Mouse (Mus musculus) liver, embryonic 11.5 days (tissue): ENCODE data around the gene Jsrp1. TPM values are rescaled to one million over a fixed set of nuclear protein-coding genes. Genes with fewer than 3 reads are reported as not detected.

ENCODE experiments used
- ATAC-seq: fragments of 200-750 bp; cut with Nextera tagmentation; replicated peaks from 2 replicates; pipeline ENCODE4 v1.8.0; 2017; ENCODE audit warnings: moderate number of reproducible peaks, mild to moderate bottlenecking, moderate TSS enrichment, moderate library complexity; ENCODE audit not compliant: low FRiP score
- DNase-seq: peaks from one replicate; pipeline ENCODE4 v3.0.0-alpha.2; 2017; ENCODE audit warnings: low spot score
- H3K27ac ChIP-seq: fragments of 300-500 bp; sonication (generic); 2 replicates; pipeline ENCODE4 v1.5.1; 2014; ENCODE audit warnings: mild to moderate bottlenecking, low read depth, low read length, control low read depth
- H3K27me3 ChIP-seq: fragments of 300-500 bp; sonication (generic); replicated peaks from 2 replicates; pipeline ENCODE4 v1.6.1; 2014; ENCODE audit warnings: low read length, mixed read lengths; ENCODE audit not compliant: control insufficient read depth, insufficient read depth
- H3K36me3 ChIP-seq: fragments of 300-500 bp; sonication (generic); 2 replicates; pipeline ENCODE4 v1.6.1; 2014; ENCODE audit warnings: mild to moderate bottlenecking, low read length, moderate library complexity, mixed read lengths; ENCODE audit not compliant: control insufficient read depth, insufficient read depth
- H3K4me1 ChIP-seq: fragments of 300-500 bp; sonication (generic); replicated peaks from 2 replicates; pipeline ENCODE4 v1.6.1; 2014; ENCODE audit warnings: low read length, mixed read lengths; ENCODE audit not compliant: control insufficient read depth, insufficient read depth
- H3K4me2 ChIP-seq: fragments of 300-500 bp; sonication (generic); 2 replicates; pipeline ENCODE4 v1.6.1; 2014; ENCODE audit warnings: mild to moderate bottlenecking, control low read depth, moderate library complexity
- H3K4me3 ChIP-seq: fragments of 300-500 bp; sonication (generic); 2 replicates; pipeline ENCODE4 v1.5.1; 2014; ENCODE audit warnings: low read depth, low read length, control low read depth
- H3K9ac ChIP-seq: fragments of 300-500 bp; sonication (generic); 2 replicates; pipeline ENCODE4 v1.6.1; 2014; ENCODE audit warnings: low read depth, low read length, control low read depth
- H3K9me3 ChIP-seq: fragments of 300-500 bp; sonication (generic); 2 replicates; pipeline ENCODE4 v1.6.1; 2016; ENCODE audit warnings: low read length, inconsistent platforms, mixed read lengths; ENCODE audit not compliant: control insufficient read depth
- WGBS: fragments of 180-500 bp; shearing (Covaris S2); extraction: QIAGEN DNeasy Blood & Tissue Kit; methylation state at CpG from one replicate; pipeline ENCODE4 v1.1.7; 2014; 5-methylcytosine and 5-hydroxymethylcytosine counted together
- polyA plus RNA-seq: library from polyadenylated mRNA; unstranded; fragments of >200 nt; fragmentation: Nextera tagmentation; extraction: Ambion mirVana; gene quantifications from 2 replicates; pipeline ENCODE4 v1.2.1, GENCODE M21; 2014

The Jsrp1 gene
- polyA plus RNA-seq, 1 experiment from 2014 or later = 1.5 TPM

- H3K36me3 ChIP-seq = peaks cover 40% of the 10 kb centered on the region
- no peak overlapping the region for H3K4me2 ChIP-seq
- H3K9me3 ChIP-seq = no peaks in the 10 kb centered on the region
- H3K4me1 ChIP-seq = peaks cover 47% of the 10 kb centered on the region
- no peak for DNase-seq
- no peak for ATAC-seq
- H3K27ac ChIP-seq = no peak overlapping the region
- WGBS = 95% methylated on average over 2 of the region's 2 CpGs
- no peak overlapping the region for H3K9ac ChIP-seq
- H3K4me3 ChIP-seq = 0 out of 2 replicates have a peak overlapping the region, but pooled peaks have one; percentile 8
- H3K27me3 ChIP-seq = peaks cover 30% of the 10 kb centered on the region
These were observed 9.0 kb downstream of the Jsrp1 start for GRCm38 (mm10) chr10:80804340-80804739.

GRCm38 (mm10) chr10:80802996-80803395 is 10.3 kb downstream of the Jsrp1 start:
- DNase-seq = no peak
- no peak for ATAC-seq
- peaks cover 40% of the 10 kb centered on the region for H3K36me3 ChIP-seq
- no peak overlapping the region for H3K4me3 ChIP-seq
- peaks cover 35% of the 10 kb centered on the region for H3K4me1 ChIP-seq
- H3K9me3 ChIP-seq = no peaks in the 10 kb centered on the region
- H3K27ac ChIP-seq = no peak overlapping the region
- no peak overlapping the region for H3K9ac ChIP-seq
- peaks cover 17% of the 10 kb centered on the region for H3K27me3 ChIP-seq
- no peak overlapping the region for H3K4me2 ChIP-seq
- 79% methylated on average over 3 of the region's 3 CpGs for WGBS

- no peak for ATAC-seq
These were observed 10.9 kb downstream of the Jsrp1 start for GRCm38 (mm10) chr10:80802204-80802912.

GRCm38 (mm10) chr10:80799070-80799566 is 14.2 kb downstream of the Jsrp1 start:
- ATAC-seq (no peak), DNase-seq (no peak)
- Histone ChIP-seq H3K4me1 (peaks cover 19% of the 10 kb centered on the region), H3K36me3 (peaks cover 53% of the 10 kb centered on the region), H3K27me3 (no peaks in the 10 kb centered on the region), H3K9ac (peak overlapping the region; percentile 98), H3K4me3 (peak overlapping the region; percentile 89), H3K9me3 (no peaks in the 10 kb centered on the region), H3K4me2 (peak overlapping the region; percentile 87), H3K27ac (peak overlapping the region; percentile 98)
- 2% methylated on average over 18 of the region's 18 CpGs for WGBS

More at GRCm38 (mm10) chr10:80802204-80802912, 10.9 kb downstream of the Jsrp1 start:
- H3K4me2 ChIP-seq = no peak overlapping the region
- H3K4me3 ChIP-seq = no peak overlapping the region
- DNase-seq = no peak
- no peak overlapping the region for H3K27ac ChIP-seq
- 88% methylated on average over 10 of the region's 10 CpGs for WGBS
- no peaks in the 10 kb centered on the region for H3K9me3 ChIP-seq
- H3K27me3 ChIP-seq = peaks cover 11% of the 10 kb centered on the region
- H3K9ac ChIP-seq = no peak overlapping the region
- H3K36me3 ChIP-seq = peaks cover 40% of the 10 kb centered on the region
- H3K4me1 ChIP-seq = peaks cover 29% of the 10 kb centered on the region

- Histone ChIP-seq H3K9me3 (no peaks in the 10 kb centered on the region), H3K27ac (peak within 1 kb of the TSS; percentile 98), H3K27me3 (no peaks in the 10 kb centered on the region), H3K4me3 (peak within 1 kb of the TSS; percentile 89), H3K4me2 (peak within 1 kb of the TSS; percentile 87), H3K36me3 (peaks cover 52% of the 10 kb centered on the region), H3K9ac (peak within 1 kb of the TSS; percentile 98), H3K4me1 (peaks cover 19% of the 10 kb centered on the region)
- under 1% methylated on average over 104 of the region's 104 CpGs for WGBS
- DNase-seq = peak; percentile 95
- peak; percentile 90 for ATAC-seq
These were observed 14.9 kb downstream of the Jsrp1 start, which contains the start of the genes Sf3a2 and Plekhj1 for GRCm38 (mm10) chr10:80798150-80799006. Gene Sf3a2, plus strand, starts transcription at chr10:80798198. Gene Plekhj1, minus strand, starts transcription at chr10:80798626.

GRCm38 (mm10) chr10:80797186-80798149 is 15.8 kb downstream of the Jsrp1 start:
- Histone ChIP-seq H3K27ac (peak overlapping the region; percentile 98), H3K9ac (peak overlapping the region; percentile 98), H3K4me3 (peak overlapping the region; percentile 89), H3K36me3 (peaks cover 45% of the 10 kb centered on the region), H3K27me3 (no peaks in the 10 kb centered on the region), H3K4me2 (peak overlapping the region; percentile 87), H3K4me1 (peaks cover 19% of the 10 kb centered on the region), H3K9me3 (no peaks in the 10 kb centered on the region)
- ATAC-seq (peak; percentile 61), DNase-seq (no peak)
- WGBS = 3% methylated on average over 59 of the region's 59 CpGs

GRCm38 (mm10) chr10:80796307-80796848 is 16.9 kb downstream of the Jsrp1 start:
- DNase-seq = no peak
- Histone ChIP-seq H3K4me3 (peak overlapping the region; percentile 89), H3K27ac (no peak overlapping the region), H3K9me3 (no peaks in the 10 kb centered on the region), H3K4me2 (peak overlapping the region; percentile 87), H3K4me1 (peaks cover 19% of the 10 kb centered on the region), H3K9ac (peak overlapping the region; percentile 98; the same call in 1 of the 2 replicates), H3K27me3 (no peaks in the 10 kb centered on the region), H3K36me3 (peaks cover 44% of the 10 kb centered on the region)
- ATAC-seq = no peak
- 84% methylated on average over 9 of the region's 9 CpGs for WGBS
